Mouse (Mus musculus) urinary bladder, postnatal 0 days (tissue): ENCODE data around the gene Pgm5. TPM values are rescaled to one million over a fixed set of nuclear protein-coding genes. Genes with fewer than 3 reads are reported as not detected.

ENCODE experiments used
- polyA plus RNA-seq: library from polyadenylated mRNA; unstranded; fragments of >200 nt; fragmentation: Nextera tagmentation; extraction: Ambion mirVana; gene quantifications from 2 replicates; pipeline ENCODE4 v1.2.1, GENCODE M21; 2015

The Pgm5 gene
- 31.1 and 33.8 TPM in 2 replicates for polyA plus RNA-seq

DNA sequence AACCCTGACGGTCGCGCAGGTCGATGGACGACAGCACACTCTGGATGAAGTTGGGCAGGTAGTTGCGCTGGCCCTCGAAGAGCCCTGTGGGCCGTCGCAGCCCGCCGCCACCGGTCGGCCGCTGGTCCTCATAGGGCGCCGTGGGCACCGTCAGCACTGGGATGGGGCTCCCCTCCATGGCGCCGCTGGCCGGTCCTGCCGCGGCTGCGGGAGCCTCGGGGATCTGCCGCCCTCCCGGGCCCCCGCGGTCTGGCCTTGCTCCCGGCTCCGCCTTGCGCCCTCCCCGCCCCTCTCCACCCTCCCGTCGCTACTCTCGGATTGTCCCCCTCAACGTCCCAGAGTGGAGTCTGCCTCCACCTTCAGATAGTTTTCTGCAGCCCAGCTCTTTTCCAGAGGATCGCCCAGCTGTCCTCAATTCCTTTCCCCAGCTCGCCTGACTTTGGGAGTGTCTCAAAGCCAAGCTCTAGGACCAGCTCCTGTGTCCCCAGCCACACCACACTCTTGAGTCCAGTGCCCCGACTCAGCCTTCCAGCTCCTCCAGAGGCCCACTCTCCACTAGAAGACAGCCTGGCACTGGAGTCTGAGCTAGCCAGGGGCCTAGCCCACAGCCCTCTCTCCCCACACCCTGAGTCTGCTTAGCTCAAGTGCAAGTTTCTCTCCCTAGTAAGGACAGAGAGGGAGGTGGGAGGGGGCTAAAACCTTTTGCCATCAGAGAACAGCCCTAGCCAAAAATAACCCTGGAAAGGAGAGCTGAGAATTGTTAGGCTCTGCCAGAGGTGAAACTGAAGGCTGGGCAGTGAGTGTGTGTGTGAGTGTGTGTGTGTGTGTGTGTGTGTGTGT is at the start of gene Pgm5:
TSS of gene Pgm5 (minus strand) at position 244 of the 840 bp plus-strand sequence.

DNA sequence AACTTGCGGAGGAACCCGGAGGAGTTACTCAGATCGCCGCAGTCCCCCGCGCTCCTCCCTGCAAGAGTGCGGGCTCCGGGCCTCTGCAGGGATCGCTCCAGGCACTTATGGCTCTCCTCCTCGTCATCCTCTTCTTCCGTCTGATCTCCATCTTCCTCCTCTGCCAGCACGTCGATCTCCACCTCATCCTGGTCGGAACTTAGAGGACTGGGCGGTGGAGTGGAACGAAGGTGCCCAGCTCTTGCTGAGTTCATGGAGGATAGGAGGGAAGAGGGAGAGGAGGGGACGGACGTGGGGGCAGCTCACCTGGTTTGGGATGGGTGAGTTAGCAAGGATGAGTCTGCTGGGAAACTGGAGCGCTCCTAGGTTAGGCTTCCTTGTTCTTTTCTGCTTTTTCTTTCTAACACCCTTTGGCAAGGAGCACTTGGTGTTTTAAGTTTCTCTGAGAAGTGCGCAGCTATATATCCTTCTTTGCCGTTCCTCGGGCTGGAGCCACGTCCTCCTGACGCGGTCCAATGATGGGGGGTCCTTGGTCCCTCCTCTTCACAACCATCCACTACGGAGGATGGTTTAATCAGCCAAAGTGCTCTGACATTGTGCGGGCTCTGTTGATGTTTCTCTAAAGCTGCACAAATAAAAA is 39.0 kb upstream of the Pgm5 start, which contains the start of gene Foxd4:
TSS of gene Foxd4 (minus strand) at position 617 of the 640 bp plus-strand sequence.

DNA sequence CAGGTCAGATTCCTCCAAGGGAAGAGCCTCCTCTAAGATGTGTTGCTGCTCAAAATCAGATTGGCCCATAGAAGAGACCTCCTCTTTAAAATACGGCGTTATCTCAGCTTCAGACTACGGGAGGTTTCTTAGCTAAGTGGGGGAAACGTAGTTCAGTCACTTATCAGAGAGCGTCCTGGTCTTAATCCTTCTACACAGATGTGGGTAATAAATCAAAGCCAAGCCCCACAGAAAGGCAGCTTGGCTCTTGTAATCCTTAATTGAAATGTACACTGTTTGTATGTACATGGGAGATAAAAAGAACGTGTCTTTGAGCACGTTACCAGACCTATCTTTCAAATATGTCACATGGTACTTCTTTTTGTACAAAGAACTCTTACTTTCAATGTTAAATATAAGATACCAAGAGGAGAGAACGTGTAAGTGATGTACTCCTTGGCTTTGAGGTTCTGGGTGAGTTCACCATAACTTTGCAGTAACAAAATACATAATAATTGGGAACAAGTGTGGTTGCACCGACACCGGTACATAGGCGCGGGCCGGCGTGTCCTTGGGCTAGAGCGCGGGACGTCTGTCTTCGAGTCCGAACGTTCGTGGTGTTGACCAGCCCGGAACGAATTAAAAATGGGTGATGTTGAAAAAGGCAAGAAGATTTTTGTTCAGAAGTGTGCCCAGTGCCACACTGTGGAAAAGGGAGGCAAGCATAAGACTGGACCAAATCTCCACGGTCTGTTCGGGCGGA is 13.6 kb upstream of the Pgm5 start, which contains the start of gene Gm10053:
TSS of gene Gm10053 (plus strand) at position 558 of the 742 bp plus-strand sequence.

DNA sequence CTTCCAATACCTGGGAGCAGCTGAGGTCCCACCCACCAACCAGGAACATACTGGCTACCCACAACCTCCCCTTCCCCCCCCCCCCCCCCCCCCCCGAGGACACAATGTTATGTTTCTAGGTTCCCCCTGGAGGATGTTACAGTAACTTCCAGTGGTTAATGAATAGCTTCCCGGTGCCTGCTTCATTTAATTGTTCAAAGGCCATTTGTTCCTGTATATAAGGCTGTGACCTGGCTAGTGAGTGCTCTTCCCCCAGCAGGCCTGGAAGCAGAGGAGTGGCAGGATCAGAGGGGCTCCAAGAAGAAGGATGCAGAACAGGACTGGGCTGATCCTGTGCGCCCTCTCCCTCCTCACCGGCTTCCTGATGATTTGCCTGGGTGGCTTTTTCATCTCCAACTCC is 187.9 kb downstream of the Pgm5 start, which contains the start of gene Tmem252:
TSS of gene Tmem252 (plus strand) at position 247 of the 400 bp plus-strand sequence.

Other genes starting within 250 kb of the Pgm5 start
- 31.6 and 40.1 TPM in 2 replicates for gene Tmem252, start 187.8 kb downstream of the Pgm5 start, polyA plus RNA-seq
- 237 and 260 TPM in 2 replicates for gene Gm10053, start 13.8 kb upstream of the Pgm5 start, polyA plus RNA-seq
- not detected in 2 replicates for gene Foxd4, start 39.3 kb upstream of the Pgm5 start, polyA plus RNA-seq
- 12.2 and 14.1 TPM in 2 replicates for gene Cbwd1, start 99.8 kb upstream of the Pgm5 start, polyA plus RNA-seq
- gene Dock8, start 137.7 kb upstream of the Pgm5 start, polyA plus RNA-seq, result 19.1 and 19.8 TPM in 2 replicates